Mouse (Mus musculus) subcutaneous adipose tissue, adult 2 months (tissue): ENCODE measurements around the gene Kat2a. TPM values are rescaled to one million over a fixed set of nuclear protein-coding genes. Genes with fewer than 3 reads are reported as not detected.

Experiments
- polyA plus RNA-seq: library from polyadenylated mRNA; depleted of rRNA; stranded (reverse); fragments of >200 nt; gene quantifications from 2 replicates; pipeline ENCODE4 v1.2.3, GENCODE M21; 2012; ENCODE audit warnings: low replicate concordance; rRNA removed

The Kat2a gene
- 37.3 and 71.8 TPM in 2 replicates for polyA plus RNA-seq

DNA sequence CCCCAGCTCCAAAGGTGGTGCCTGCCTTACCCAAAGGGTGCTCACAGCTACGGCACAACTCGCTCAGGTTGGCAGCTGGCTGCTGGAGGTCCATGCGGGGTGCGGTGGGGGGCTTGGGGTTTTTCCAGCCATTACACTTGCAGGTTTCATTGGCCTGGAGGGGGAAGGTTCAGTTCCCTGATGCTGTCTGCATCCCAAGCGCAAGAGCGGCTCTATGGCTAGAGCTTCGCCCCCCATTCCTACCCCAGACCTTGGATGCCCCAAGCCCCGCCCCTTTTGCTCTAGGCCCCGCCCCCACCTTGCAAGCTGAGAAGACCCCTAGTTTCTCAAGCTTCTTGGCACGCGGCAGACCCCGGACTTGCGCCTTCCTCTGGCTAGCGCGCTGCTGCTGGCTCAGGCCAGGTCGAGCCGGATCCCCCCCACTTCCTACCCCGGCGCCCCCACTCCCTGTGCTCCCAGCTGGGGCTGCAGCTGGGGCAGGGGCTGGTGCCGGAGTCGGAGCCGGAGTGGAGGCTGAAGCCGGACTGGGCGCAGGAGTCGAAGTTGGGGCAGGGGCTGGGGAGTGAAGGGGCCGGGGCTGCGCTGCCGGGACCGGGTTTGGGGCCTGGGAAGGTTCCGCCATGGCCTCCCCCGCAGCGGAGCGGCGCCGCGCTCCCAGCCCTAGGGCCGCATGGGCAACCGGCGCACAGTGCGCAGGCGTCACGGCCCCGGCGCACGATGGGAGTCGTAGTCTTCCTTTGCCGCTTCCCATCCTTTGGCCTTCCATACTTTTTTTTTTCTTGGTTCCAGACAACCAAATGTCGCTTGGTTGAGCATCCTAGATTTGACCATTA is at the start of gene Kat2a:
TSS of gene Kat2a (minus strand) at position 683 of the 833 bp plus-strand sequence.

GRCm38 (mm10) chr11:100759611-100760233 is 47.5 kb upstream of the Kat2a start, which contains the start of gene Kcnh4:
Gene Kcnh4 (minus strand): TSS chr11:100759942.

DNA sequence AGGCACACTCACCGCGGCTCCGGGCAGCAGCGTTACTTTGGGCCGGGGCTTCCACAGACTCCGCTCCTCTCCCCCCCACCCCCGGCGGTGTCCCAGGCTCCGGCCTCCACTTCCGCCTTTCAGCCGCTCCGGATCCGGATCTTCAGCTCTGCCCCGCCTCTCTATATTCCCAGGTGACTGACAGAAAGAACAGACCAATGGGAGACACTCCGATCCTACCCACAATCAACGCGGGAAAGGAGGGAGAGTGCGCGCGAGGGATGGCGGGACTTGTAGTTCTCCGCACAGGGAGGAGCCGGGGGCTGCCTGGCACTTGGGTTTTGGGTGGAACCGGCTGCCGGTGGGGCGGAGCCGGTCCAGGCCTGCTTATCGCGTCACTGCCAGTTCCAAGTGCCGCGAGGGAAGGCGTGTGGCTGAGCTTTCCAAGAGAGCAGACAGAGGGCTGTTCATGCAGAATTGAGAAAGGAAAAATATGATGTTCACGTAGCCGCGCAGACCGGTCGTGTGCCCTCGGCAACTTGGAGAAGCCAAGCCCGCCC is 25.9 kb upstream of the Kat2a start, which contains the start of gene Rab5c:
TSS of gene Rab5c (minus strand) at position 150 of the 539 bp plus-strand sequence.

DNA sequence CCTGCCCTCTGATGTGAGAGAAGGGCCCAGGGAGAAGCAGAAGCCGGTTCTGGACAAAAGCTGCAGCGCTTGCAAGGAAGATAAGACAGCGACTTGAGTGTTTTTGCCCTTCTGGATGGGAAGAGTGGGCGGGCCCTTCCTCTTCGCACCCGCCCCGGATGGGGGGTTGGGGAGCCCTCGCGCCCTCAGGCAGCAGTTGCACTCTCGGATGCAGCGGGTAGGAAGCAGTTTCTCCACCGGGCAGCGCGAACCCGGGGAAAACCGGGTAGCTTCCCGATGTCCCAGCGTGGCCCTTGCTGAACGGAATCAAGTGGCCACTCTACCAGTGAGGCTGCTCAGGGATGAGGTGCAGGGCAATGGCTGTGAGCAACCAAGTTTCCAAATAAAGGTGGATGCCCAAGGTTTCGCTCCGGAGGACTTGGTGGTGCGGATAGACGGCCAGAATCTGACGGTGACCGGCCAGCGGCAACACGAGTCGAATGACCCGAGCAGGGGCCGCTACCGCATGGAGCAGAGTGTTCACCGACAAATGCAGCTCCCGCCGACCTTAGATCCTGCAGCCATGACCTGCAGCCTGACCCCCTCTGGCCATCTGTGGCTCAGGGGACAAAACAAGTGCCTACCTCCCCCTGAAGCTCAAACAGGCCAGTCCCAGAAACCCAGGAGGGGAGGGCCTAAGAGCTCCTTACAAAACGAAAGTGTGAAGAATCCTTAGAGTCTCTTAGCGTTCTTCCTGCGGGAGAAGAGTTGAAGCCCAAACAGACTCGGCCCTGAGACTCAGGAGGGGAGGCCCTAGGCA is 1.7 kb upstream of the Kat2a start, which contains the start of gene Hspb9:
TSS of gene Hspb9 (plus strand) at position 116 of the 799 bp plus-strand sequence.

GRCm38 (mm10) chr11:100703851-100704531 is 8.3 kb downstream of the Kat2a start, which contains the start of gene Dhx58:
Gene Dhx58 (minus strand): TSS chr11:100704271.

GRCm38 (mm10) chr11:100692164-100692616 is 20.1 kb downstream of the Kat2a start, which contains the start of gene Zfp385c:
Gene Zfp385c (minus strand): TSS chr11:100692455.

Other genes with a start within 250 kb of the Kat2a start
- 3.5 and 9.2 TPM in 2 replicates for gene Klhl11, start 239.7 kb downstream of the Kat2a start, polyA plus RNA-seq
- gene Acly, start 184.5 kb downstream of the Kat2a start, polyA plus RNA-seq = 867 and 1,359 TPM in 2 replicates
- gene Ttc25, start 166.9 kb downstream of the Kat2a start, polyA plus RNA-seq = 1.3 and 1.5 TPM in 2 replicates
- gene Cnp, start 137.6 kb downstream of the Kat2a start, polyA plus RNA-seq = 23.0 and 37.9 TPM in 2 replicates
- gene Nkiras2, start 93.2 kb downstream of the Kat2a start, polyA plus RNA-seq = 78.7 and 99.3 TPM in 2 replicates
- gene Dnajc7, start 92.3 kb downstream of the Kat2a start, polyA plus RNA-seq = 40.7 and 54.1 TPM in 2 replicates
- gene Zfp385c, start 20.0 kb downstream of the Kat2a start, polyA plus RNA-seq = 0.52 and 2.2 TPM in 2 replicates
- gene Dhx58, start 8.2 kb downstream of the Kat2a start, polyA plus RNA-seq = 11.7 and 17.3 TPM in 2 replicates
- gene Hspb9, start 1.4 kb upstream of the Kat2a start, polyA plus RNA-seq = not detected in 2 replicates
- gene Rab5c, start 25.8 kb upstream of the Kat2a start, polyA plus RNA-seq = 253 and 307 TPM in 2 replicates
- 0.39 and 1.0 TPM in 2 replicates for gene Kcnh4, start 47.5 kb upstream of the Kat2a start, polyA plus RNA-seq
- gene Hcrt, start 50.5 kb upstream of the Kat2a start, polyA plus RNA-seq = not detected in 2 replicates
- 18.3 and 26.9 TPM in 2 replicates for gene Ghdc, start 58.5 kb upstream of the Kat2a start, polyA plus RNA-seq
- 35.6 and 42.3 TPM in 2 replicates for gene Stat5b, start 138.3 kb upstream of the Kat2a start, polyA plus RNA-seq
- 46.0 and 63.9 TPM in 2 replicates for gene Stat5a, start 146.9 kb upstream of the Kat2a start, polyA plus RNA-seq
- 102 and 167 TPM in 2 replicates for gene Stat3, start 227.1 kb upstream of the Kat2a start, polyA plus RNA-seq